Mouse (Mus musculus): ENCODE measurements at regions not wholly inside any gene's neighbourhood (a gene's known extent, or its start where the extent isn't known, plus 50 kb on each side); places are given as distances from the start of the nearest gene placed in this dataset.

GRCm38 (mm10) chr3:100773237-100773636 lies 52.0 kb upstream of the Vtcn1 start:
- no peaks in the 10 kb centered on the region for H3K9me3 ChIP-seq (ENCODE audit: control insufficient read depth, low read length)
- H3K9ac ChIP-seq (replicated peaks; ENCODE audit: low read length): no peak overlapping the region
- H3K4me1 ChIP-seq (ENCODE audit: control insufficient read depth, insufficient read depth, low read length): peaks cover 3% of the 10 kb centered on the region; the same call in 1 of the 2 replicates
- no peak overlapping the region for H3K4me2 ChIP-seq (ENCODE audit: low read length)
- DNase-seq (no peak), ATAC-seq (ENCODE audit: low FRiP score, low TSS enrichment) (no peak)
- H3K27me3 ChIP-seq (ENCODE audit: control insufficient read depth, insufficient read depth, low read length): no peaks in the 10 kb centered on the region
- no peak overlapping the region for H3K4me3 ChIP-seq (replicated peaks; ENCODE audit: low read depth, low read length)
- no peaks in the 10 kb centered on the region for H3K36me3 ChIP-seq (ENCODE audit: control insufficient read depth, insufficient read depth, low read length)
- H3K27ac ChIP-seq (replicated peaks; ENCODE audit: low read depth, low read length): no peak overlapping the region
- WGBS: 79% methylated on average over 6 of the region's 6 CpGs

DNA sequence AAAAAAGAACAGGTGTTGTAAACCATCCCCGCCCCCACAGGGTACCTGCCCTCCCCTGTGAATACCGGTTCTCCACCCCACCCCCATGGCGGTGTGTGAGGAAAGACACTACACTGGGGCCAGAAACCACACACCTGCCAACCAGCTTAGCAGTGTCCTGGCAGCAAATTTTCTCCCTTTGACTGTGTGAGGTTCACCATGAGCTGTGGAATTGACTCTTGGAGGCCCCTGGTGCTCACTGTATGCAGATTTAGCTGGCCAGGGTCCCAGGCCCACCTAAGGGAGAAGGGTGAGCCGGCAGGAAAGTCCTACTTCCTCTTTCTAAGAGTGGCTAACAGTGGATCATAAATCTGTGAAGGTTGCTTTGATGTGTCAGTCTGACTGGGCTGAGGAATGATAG lies 53.9 kb upstream of the Vtcn1 start:
- no peak overlapping the region for H3K27ac ChIP-seq (replicated peaks; ENCODE audit: low read depth, low read length)
- WGBS: 88% methylated on average over 4 of the region's 4 CpGs
- no peaks in the 10 kb centered on the region for H3K36me3 ChIP-seq (ENCODE audit: control insufficient read depth, insufficient read depth, low read length)
- H3K4me3 ChIP-seq (replicated peaks; ENCODE audit: low read depth, low read length): no peak overlapping the region
- H3K9me3 ChIP-seq (ENCODE audit: control insufficient read depth, low read length): no peaks in the 10 kb centered on the region
- H3K4me2 ChIP-seq (ENCODE audit: low read length): no peak overlapping the region
- no peak overlapping the region for H3K9ac ChIP-seq (replicated peaks; ENCODE audit: low read length)
- no peak for ATAC-seq (ENCODE audit: low FRiP score, low TSS enrichment)
- DNase-seq: no peak
- H3K27me3 ChIP-seq (ENCODE audit: control insufficient read depth, insufficient read depth, low read length): no peaks in the 10 kb centered on the region
- peaks cover 4% of the 10 kb centered on the region; the same call in 1 of the 2 replicates for H3K4me1 ChIP-seq (ENCODE audit: control insufficient read depth, insufficient read depth, low read length)

GRCm38 (mm10) chr3:100770841-100771240 lies 54.4 kb upstream of the Vtcn1 start:
- Histone ChIP-seq H3K4me2 (ENCODE audit: low read length) (no peak overlapping the region), H3K27ac (replicated peaks; ENCODE audit: low read depth, low read length) (no peak overlapping the region), H3K4me3 (replicated peaks; ENCODE audit: low read depth, low read length) (no peak overlapping the region), H3K9me3 (ENCODE audit: control insufficient read depth, low read length) (no peaks in the 10 kb centered on the region), H3K27me3 (ENCODE audit: control insufficient read depth, insufficient read depth, low read length) (no peaks in the 10 kb centered on the region), H3K9ac (replicated peaks; ENCODE audit: low read length) (no peak overlapping the region), H3K36me3 (ENCODE audit: control insufficient read depth, insufficient read depth, low read length) (no peaks in the 10 kb centered on the region), H3K4me1 (ENCODE audit: control insufficient read depth, insufficient read depth, low read length) (peaks cover 4% of the 10 kb centered on the region; the same call in 1 of the 2 replicates)
- DNase-seq (no peak), ATAC-seq (ENCODE audit: low FRiP score, low TSS enrichment) (no peak)
- 88% methylated on average over 3 of the region's 3 CpGs for WGBS

DNA sequence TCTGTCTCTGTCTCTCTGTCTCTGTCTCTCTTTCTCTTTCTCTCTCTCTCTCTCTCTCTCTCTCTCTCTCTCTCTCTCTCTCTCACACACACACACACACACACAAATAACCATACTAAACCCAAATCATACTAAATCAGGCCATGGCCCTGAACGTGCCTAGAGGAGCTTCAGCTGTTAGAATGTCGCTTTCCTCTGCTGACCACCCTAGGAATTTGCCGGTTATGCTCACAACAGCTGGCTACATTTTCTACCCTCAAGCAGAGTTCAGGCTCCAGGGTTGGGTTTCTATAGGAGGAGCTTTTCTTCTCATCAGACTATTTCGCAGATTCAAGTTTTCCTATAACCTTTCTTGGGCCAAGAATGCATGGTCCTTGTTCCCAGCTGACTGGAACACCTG lies 56.1 kb upstream of the Vtcn1 start:
- no peak overlapping the region for H3K4me2 ChIP-seq (ENCODE audit: low read length)
- H3K27ac ChIP-seq (replicated peaks; ENCODE audit: low read depth, low read length): no peak overlapping the region
- no peaks in the 10 kb centered on the region for H3K9me3 ChIP-seq (ENCODE audit: control insufficient read depth, low read length)
- H3K4me3 ChIP-seq (replicated peaks; ENCODE audit: low read depth, low read length): no peak overlapping the region
- no peaks in the 10 kb centered on the region for H3K36me3 ChIP-seq (ENCODE audit: control insufficient read depth, insufficient read depth, low read length)
- H3K4me1 ChIP-seq (ENCODE audit: control insufficient read depth, insufficient read depth, low read length): peaks cover 4% of the 10 kb centered on the region; the same call in 1 of the 2 replicates
- no peak for DNase-seq
- no peak overlapping the region for H3K9ac ChIP-seq (replicated peaks; ENCODE audit: low read length)
- WGBS: 95% methylated on average over 4 of the region's 4 CpGs
- H3K27me3 ChIP-seq (ENCODE audit: control insufficient read depth, insufficient read depth, low read length): no peaks in the 10 kb centered on the region
- no peak for ATAC-seq (ENCODE audit: low FRiP score, low TSS enrichment)

DNA sequence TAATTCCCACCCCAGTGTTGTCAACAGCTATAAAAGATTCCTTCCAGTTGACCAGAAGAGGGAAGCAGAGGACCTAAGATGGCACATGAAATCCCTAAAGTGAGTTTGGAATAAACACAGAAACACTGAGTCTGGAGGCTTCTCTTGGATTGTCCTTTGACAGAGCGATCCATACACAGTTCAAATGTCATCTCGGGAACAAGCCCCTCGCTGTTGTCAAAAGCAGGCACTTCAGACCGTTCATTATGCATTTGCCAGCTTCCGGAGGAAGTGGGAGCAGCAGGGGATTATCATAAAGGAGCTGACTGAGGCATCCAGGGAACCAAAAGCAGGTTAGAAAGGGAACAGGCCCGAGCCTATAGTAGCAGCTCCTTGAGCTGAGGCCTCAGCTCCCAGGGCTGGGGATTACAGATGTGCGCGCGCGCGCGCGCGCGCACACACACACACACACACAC lies 57.1 kb upstream of the Vtcn1 start:
- peaks cover 4% of the 10 kb centered on the region; the same call in 1 of the 2 replicates for H3K4me1 ChIP-seq (ENCODE audit: control insufficient read depth, insufficient read depth, low read length)
- DNase-seq (peak; percentile 79), ATAC-seq (ENCODE audit: low FRiP score, low TSS enrichment) (peak; percentile 74)
- H3K9me3 ChIP-seq (ENCODE audit: control insufficient read depth, low read length): no peaks in the 10 kb centered on the region
- H3K36me3 ChIP-seq (ENCODE audit: control insufficient read depth, insufficient read depth, low read length): no peaks in the 10 kb centered on the region
- H3K4me2 ChIP-seq (ENCODE audit: low read length): peak overlapping the region; percentile 34
- 26% methylated on average over 15 of the region's 15 CpGs for WGBS
- H3K27ac ChIP-seq (replicated peaks; ENCODE audit: low read depth, low read length): peak overlapping the region; percentile 58; the same call in 1 of the 2 replicates
- H3K4me3 ChIP-seq (replicated peaks; ENCODE audit: low read depth, low read length): no peak overlapping the region
- no peak overlapping the region; the same call in 1 of the 2 replicates for H3K9ac ChIP-seq (replicated peaks; ENCODE audit: low read length)
- no peaks in the 10 kb centered on the region for H3K27me3 ChIP-seq (ENCODE audit: control insufficient read depth, insufficient read depth, low read length)

DNA sequence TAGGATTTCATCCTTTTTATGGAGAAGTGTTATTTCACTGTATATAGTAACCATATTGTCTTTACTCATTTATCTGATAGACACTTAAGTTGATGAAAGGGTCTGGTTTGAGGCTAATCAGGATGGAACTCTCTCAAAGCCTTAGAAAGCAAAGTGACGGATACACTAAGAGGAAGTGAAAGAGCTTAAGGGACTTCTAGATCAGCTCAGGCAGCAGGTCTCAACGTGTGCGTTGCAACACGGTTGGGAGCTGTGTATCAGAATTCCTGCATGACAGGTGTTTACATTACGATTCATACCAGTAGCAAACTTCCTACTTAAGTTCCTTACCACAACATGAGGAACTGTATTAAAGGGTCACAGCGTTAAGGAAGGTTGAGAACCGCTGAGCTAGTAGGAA lies 59.9 kb upstream of the Vtcn1 start:
- no peak overlapping the region for H3K9ac ChIP-seq (replicated peaks; ENCODE audit: low read length)
- no peak overlapping the region for H3K4me2 ChIP-seq (ENCODE audit: low read length)
- H3K27ac ChIP-seq (replicated peaks; ENCODE audit: low read depth, low read length): no peak overlapping the region
- no peaks in the 10 kb centered on the region for H3K27me3 ChIP-seq (ENCODE audit: control insufficient read depth, insufficient read depth, low read length)
- DNase-seq (no peak), ATAC-seq (ENCODE audit: low FRiP score, low TSS enrichment) (no peak)
- WGBS: 88% methylated on average over 7 of the region's 7 CpGs
- no peak overlapping the region for H3K4me3 ChIP-seq (replicated peaks; ENCODE audit: low read depth, low read length)
- H3K9me3 ChIP-seq (ENCODE audit: control insufficient read depth, low read length): no peaks in the 10 kb centered on the region
- no peaks in the 10 kb centered on the region for H3K36me3 ChIP-seq (ENCODE audit: control insufficient read depth, insufficient read depth, low read length)
- peaks cover 4% of the 10 kb centered on the region; the same call in 1 of the 2 replicates for H3K4me1 ChIP-seq (ENCODE audit: control insufficient read depth, insufficient read depth, low read length)

DNA sequence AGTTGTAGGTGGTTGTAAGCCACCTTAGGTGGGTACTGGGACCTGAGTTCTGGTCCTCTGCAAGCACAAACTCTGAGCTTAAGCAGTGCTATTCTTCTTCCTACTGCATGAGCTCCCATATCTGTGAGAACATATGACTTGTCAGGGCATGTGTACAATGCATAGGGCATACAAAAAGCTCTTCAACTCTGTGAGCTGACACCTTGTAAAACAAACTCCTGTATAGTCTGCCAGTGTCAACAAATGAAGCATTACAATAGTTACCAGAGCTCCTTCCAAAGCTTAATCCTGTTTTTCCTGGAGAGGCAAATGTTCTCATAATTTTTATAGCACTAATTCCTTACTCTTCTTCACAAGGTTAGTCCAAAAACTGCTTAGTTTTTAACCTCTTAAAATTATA lies 62.4 kb upstream of the Vtcn1 start:
- no peak for DNase-seq
- Histone ChIP-seq H3K36me3 (ENCODE audit: control insufficient read depth, insufficient read depth, low read length) (no peaks in the 10 kb centered on the region), H3K27me3 (ENCODE audit: control insufficient read depth, insufficient read depth, low read length) (no peaks in the 10 kb centered on the region), H3K4me3 (replicated peaks; ENCODE audit: low read depth, low read length) (no peak overlapping the region), H3K27ac (replicated peaks; ENCODE audit: low read depth, low read length) (no peak overlapping the region), H3K9me3 (ENCODE audit: control insufficient read depth, low read length) (no peaks in the 10 kb centered on the region), H3K4me1 (ENCODE audit: control insufficient read depth, insufficient read depth, low read length) (no peaks in the 10 kb centered on the region), H3K4me2 (ENCODE audit: low read length) (no peak overlapping the region), H3K9ac (replicated peaks; ENCODE audit: low read length) (no peak overlapping the region)
- ATAC-seq (ENCODE audit: low FRiP score, low TSS enrichment): no peak

DNA sequence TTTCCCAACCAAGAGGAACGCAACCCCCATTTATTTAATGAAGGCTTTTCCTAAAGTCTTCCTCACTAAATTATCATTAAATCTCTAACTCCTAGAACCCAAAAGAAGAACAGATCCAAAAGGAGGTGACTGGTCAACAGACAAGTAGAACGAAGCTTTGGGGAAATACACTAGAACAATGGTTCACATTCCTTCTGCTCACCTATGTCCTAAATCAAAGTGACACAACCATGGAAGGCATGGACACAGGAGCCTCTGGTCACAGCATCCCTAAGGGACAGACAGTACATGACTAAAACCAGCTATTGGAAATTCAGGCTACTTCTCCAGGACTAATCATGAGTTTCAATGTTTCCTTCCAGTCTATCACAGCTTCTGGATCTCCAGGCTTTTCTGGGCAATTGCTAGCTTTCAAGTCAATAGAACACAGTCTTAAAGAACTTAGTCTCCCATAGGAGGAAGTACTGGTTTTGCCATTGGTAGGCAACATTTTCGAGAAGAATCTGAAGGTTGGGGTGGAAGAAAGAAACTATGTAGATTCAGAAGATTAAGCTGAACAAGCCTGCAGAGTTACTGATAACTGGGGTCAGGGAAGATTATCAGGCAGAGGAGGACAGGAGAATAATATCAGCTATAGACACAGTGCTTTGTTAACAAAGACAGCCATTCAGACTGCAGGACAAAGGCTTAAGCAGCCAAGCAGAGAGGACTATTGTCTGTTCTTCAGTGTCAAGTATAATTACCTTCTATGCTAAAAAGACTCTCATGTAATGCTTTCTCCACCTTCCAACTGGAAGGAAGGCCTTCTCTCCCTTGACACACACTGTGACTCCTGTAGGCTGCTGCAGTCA lies 65.9 kb upstream of the Vtcn1 start:
- no peak overlapping the region for H3K4me2 ChIP-seq (ENCODE audit: low read length)
- no peak overlapping the region for H3K9ac ChIP-seq (replicated peaks; ENCODE audit: low read length)
- DNase-seq (no peak), ATAC-seq (ENCODE audit: low FRiP score, low TSS enrichment) (no peak)
- H3K27me3 ChIP-seq (ENCODE audit: control insufficient read depth, insufficient read depth, low read length): no peaks in the 10 kb centered on the region
- H3K4me3 ChIP-seq (replicated peaks; ENCODE audit: low read depth, low read length): no peak overlapping the region
- H3K4me1 ChIP-seq (ENCODE audit: control insufficient read depth, insufficient read depth, low read length): no peaks in the 10 kb centered on the region
- 66% methylated on average over 3 of the region's 3 CpGs for WGBS
- no peaks in the 10 kb centered on the region for H3K36me3 ChIP-seq (ENCODE audit: control insufficient read depth, insufficient read depth, low read length)
- H3K9me3 ChIP-seq (ENCODE audit: control insufficient read depth, low read length): no peaks in the 10 kb centered on the region
- no peak overlapping the region for H3K27ac ChIP-seq (replicated peaks; ENCODE audit: low read depth, low read length)

GRCm38 (mm10) chr3:100754677-100755076 lies 69.4 kb upstream of the Man1a2 start:
- no peak overlapping the region for H3K9ac ChIP-seq (replicated peaks; ENCODE audit: low read length)
- no peak overlapping the region for H3K27ac ChIP-seq (replicated peaks; ENCODE audit: low read depth, low read length)
- no peaks in the 10 kb centered on the region for H3K36me3 ChIP-seq (ENCODE audit: control insufficient read depth, insufficient read depth, low read length)
- no peaks in the 10 kb centered on the region for H3K4me1 ChIP-seq (ENCODE audit: control insufficient read depth, insufficient read depth, low read length)
- 86% methylated on average over 1 of the region's 1 CpGs for WGBS
- no peak overlapping the region for H3K4me2 ChIP-seq (ENCODE audit: low read length)
- no peak overlapping the region for H3K4me3 ChIP-seq (replicated peaks; ENCODE audit: low read depth, low read length)
- H3K9me3 ChIP-seq (ENCODE audit: control insufficient read depth, low read length): no peaks in the 10 kb centered on the region
- no peak for DNase-seq
- no peaks in the 10 kb centered on the region for H3K27me3 ChIP-seq (ENCODE audit: control insufficient read depth, insufficient read depth, low read length)
- ATAC-seq (ENCODE audit: low FRiP score, low TSS enrichment): no peak
